Mouse (Mus musculus) heart, adult 18-20 months (tissue): ENCODE measurements at regions not wholly inside any gene's neighbourhood (a gene's known extent, or its start where the extent isn't known, plus 50 kb on each side); places are given as distances from the start of the nearest gene placed in this dataset.
A peak's percentile ranks its signal among the peaks of the same experiment; 100 is the strongest.

Experiments used
- DNase-seq, 2 experiments: peaks; one replicate each; pipeline ENCODE4 v3.0.0; 2021 to 2022; ENCODE audit warnings: mixed read lengths in 1 of 2

DNA sequence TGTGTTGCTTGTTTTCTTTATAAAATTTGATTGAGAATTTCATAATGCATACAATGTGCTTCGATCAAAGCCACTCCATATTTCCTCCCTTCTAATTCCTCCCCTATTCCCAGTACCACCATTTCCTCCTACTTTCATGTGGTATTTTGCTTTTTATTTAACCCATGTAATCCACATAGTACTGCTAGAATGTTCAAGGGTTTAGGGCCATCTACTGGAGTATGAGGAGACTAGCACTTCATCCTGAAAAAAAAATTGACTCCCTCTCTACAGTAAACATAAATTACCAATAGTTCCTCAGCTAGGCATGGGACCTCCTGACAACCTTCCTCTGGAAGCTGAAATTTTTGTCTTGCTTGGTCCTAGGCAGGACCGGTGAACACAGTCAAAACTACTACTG, 163.0 kb downstream of the Gpr165 start:
- no peak for DNase-seq

DNA sequence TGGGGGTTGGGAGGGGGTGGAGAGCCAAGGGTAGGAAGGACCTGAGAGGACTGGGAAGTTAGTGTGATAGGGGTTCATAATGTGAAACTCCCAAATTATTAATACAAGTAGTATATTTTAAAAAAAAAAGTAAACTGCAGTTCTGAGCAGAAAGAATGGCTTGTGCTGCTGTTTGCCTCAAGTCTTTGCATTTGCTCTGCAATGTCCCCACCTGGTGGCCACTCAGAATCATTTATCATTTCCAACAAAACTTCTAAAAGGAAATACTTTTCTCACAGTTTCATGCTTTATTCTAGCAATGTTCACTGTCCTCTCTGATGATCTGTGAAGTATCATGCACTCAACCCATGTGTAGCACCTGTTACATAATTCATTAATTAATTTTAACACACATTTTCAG, 165.5 kb downstream of the Gpr165 start:
- DNase-seq = peak in 1 of 2 experiments; percentile 7

DNA sequence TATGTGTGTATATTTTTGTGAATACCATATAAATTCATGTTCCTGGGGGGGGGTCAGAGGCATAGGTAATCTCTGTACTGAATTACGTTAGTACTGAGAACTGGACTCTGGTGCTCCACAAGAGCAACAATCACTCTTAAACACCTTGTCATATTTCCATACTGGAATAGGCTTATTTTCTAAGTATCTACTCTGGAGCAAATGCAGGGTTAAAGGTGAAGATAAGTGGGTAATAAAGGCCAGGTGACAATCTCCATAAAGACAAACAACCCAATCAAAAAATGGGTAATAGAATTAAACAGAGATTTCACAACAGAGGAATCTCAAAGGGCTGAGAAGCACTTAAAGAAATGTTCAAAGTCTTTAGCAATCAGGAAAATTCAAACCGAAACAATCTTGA, 165.9 kb downstream of the Gpr165 start:
- no peak for DNase-seq

DNA sequence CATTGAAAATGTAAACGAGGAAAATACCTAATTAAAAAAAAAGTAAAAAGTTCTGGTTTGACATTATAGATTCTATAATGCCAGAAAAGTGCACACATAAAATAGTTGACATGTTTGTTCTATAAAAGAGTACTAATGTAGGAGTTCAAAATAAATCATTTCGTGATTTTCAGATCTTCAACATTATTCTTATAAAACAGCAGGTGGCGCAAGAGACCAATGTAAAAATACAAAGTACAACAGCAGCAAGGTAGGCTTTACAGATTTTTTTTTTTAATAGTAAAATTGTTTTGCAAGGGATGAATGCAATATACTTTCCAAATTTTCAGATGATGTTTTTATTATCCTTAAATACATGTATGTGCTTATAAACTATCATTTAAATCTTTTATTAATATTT, 171.8 kb upstream of the Pgr15l start:
- peak in 1 of 2 experiments; percentile 13 for DNase-seq
